Mouse (Mus musculus): ENCODE data around the gene Olfr592. TPM values are rescaled to one million over a fixed set of nuclear protein-coding genes. Genes with fewer than 3 reads are reported as not detected.
"Not testable (repeated sequence)": the region's sequence is repeated elsewhere in the genome, so short reads cannot be mapped to it uniquely, and the experiment has no call there.

The Olfr592 gene
- not detected in 2 replicates for polyA plus RNA-seq (2012; ENCODE audit: insufficient read depth, insufficient read length, low replicate concordance, missing spikeins)

DNA sequence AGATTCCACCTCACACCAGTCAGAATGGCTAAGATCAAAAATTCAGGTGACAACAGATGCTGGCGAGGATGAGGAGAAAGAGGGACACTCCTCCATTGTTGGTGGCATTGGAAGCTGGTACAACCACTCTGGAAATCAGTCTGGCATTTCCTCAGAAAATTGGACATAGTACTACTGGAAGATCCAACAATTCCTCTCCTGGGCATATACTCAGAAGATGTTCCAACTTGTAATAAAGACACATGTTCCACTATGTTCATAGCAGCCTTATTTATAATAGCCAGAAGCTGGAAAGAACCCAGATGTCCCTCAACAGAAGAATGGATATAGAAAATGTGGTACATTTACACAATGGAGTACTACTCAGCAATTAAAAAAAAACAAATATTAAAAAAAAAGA lies at the start of gene Olfr592:
Gene Olfr592 (plus strand): TSS at position 301 of the 400 bp plus-strand sequence.
- not testable (repeated sequence) for H3K4me3 ChIP-seq (ENCODE audit: insufficient read depth, low read depth, low read length); H3K27ac ChIP-seq (ENCODE audit: insufficient read depth, low read depth, low read length); H3K4me1 ChIP-seq (ENCODE audit: control insufficient read depth, insufficient read depth, low read length)
- 82% methylated on average over 1 of the region's 1 CpGs for WGBS

DNA sequence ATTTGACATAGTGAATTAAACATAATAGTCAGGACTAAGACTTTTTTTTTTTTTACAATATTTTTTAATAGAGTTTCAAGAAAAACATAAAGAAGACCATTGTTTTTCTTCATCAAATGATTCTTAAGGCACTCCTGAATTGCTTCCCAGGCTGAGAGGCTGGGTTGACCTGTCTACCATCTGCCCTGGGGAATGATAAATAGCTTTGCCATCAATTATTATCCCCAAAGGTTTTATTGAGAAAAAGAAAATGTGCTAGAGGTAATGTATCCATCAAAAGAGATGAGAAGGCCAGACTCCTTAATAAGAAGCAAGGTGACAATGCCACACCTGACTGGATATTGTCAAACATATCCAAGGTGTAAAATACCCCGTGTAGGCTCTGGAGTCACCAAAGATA lies 44.0 kb upstream of the Olfr592 start, which contains the start of gene Olfr588-ps1:
Gene Olfr588-ps1 (plus strand): TSS at position 301 of the 400 bp plus-strand sequence.
- H3K4me1 ChIP-seq (ENCODE audit: control insufficient read depth, insufficient read depth, low read length), result no peaks in the 10 kb centered on the region
- no peak within 1 kb of the TSS for H3K4me3 ChIP-seq (ENCODE audit: insufficient read depth, low read depth, low read length)
- H3K27ac ChIP-seq (ENCODE audit: insufficient read depth, low read depth, low read length), result no peak within 1 kb of the TSS
- 78% methylated on average over 1 of the region's 1 CpGs for WGBS
- TF ChIP-seq POLR2A (IDR thresholded peaks at IDR 0.05; ENCODE audit: insufficient read depth, low read depth, low read length) (no peak), CTCF (IDR thresholded peaks at IDR 0.05; ENCODE audit: insufficient read depth, low read depth, low read length) (no peak)

- WGBS, result 64% methylated on average over 2 of the region's 2 CpGs
- TF ChIP-seq POLR2A (IDR thresholded peaks at IDR 0.05; ENCODE audit: insufficient read depth, low read depth, low read length) (no peak), CTCF (IDR thresholded peaks at IDR 0.05; ENCODE audit: insufficient read depth, low read depth, low read length) (no peak)
- H3K27ac ChIP-seq (ENCODE audit: insufficient read depth, low read depth, low read length), result no peak within 1 kb of the TSS
- H3K4me3 ChIP-seq (ENCODE audit: insufficient read depth, low read depth, low read length), result no peak within 1 kb of the TSS
- H3K4me1 ChIP-seq (ENCODE audit: control insufficient read depth, insufficient read depth, low read length), result no peaks in the 10 kb centered on the region
These were observed 28.3 kb upstream of the Olfr592 start, which contains the start of gene Olfr589 for GRCm38 (mm10) chr7:103156256-103156655. Olfr589 (minus strand) TSS chr7:103156356.

GRCm38 (mm10) chr7:103169697-103170096 lies 14.9 kb upstream of the Olfr592 start:
- H3K4me3 ChIP-seq (ENCODE audit: insufficient read depth, low read depth, low read length), result no peak overlapping the region
- H3K4me1 ChIP-seq (ENCODE audit: control insufficient read depth, insufficient read depth, low read length), result no peaks in the 10 kb centered on the region
- no peak for TF ChIP-seq CTCF (IDR thresholded peaks at IDR 0.05; ENCODE audit: insufficient read depth, low read depth, low read length)
- no peak for TF ChIP-seq POLR2A (IDR thresholded peaks at IDR 0.05; ENCODE audit: insufficient read depth, low read depth, low read length)
- H3K27ac ChIP-seq (ENCODE audit: insufficient read depth, low read depth, low read length), result no peak overlapping the region
- WGBS, result 75% methylated on average over 5 of the region's 5 CpGs

DNA sequence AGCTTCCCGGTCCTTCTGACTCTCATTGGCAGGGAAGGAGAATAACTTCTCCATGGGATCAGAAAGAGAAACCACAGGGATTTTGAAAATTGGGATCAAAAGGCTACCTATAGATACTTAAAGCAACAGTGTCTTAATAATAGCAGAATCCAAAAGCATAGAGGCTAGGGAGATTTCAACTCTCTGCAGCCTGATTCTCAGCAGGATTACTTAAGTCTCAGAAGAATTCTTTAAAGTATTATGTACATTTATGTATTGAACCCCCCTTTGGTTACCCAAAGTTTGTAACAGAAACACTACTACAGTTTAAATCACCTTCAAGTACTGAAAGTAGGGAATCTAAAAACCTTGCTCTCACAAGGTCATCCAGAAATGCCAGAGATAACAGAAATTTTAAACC lies 6.4 kb upstream of the Olfr592 start, which contains the start of gene Olfr591:
Gene Olfr591 (minus strand): TSS at position 101 of the 400 bp plus-strand sequence.
- TF ChIP-seq POLR2A (IDR thresholded peaks at IDR 0.05; ENCODE audit: insufficient read depth, low read depth, low read length) (no peak), CTCF (IDR thresholded peaks at IDR 0.05; ENCODE audit: insufficient read depth, low read depth, low read length) (no peak)
- Histone ChIP-seq H3K4me3 (ENCODE audit: insufficient read depth, low read depth, low read length) (no peak within 1 kb of the TSS), H3K4me1 (ENCODE audit: control insufficient read depth, insufficient read depth, low read length) (no peaks in the 10 kb centered on the region), H3K27ac (ENCODE audit: insufficient read depth, low read depth, low read length) (no peak within 1 kb of the TSS)
- 78% methylated on average over 1 of the region's 1 CpGs for WGBS

- Histone ChIP-seq H3K4me3 (ENCODE audit: insufficient read depth, low read depth, low read length) (no peak within 1 kb of the TSS), H3K4me1 (ENCODE audit: control insufficient read depth, insufficient read depth, low read length) (no peaks in the 10 kb centered on the region), H3K27ac (ENCODE audit: insufficient read depth, low read depth, low read length) (no peak within 1 kb of the TSS)
- no peak for TF ChIP-seq POLR2A (IDR thresholded peaks at IDR 0.05; ENCODE audit: insufficient read depth, low read depth, low read length)
- 69% methylated on average over 1 of the region's 1 CpGs for WGBS
These were observed 27.0 kb downstream of the Olfr592 start, which contains the start of gene Olfr593 for GRCm38 (mm10) chr7:103211562-103211961. Olfr593 (plus strand) TSS chr7:103211862.

- not testable (repeated sequence) for H3K4me3 ChIP-seq (ENCODE audit: insufficient read depth, low read depth, low read length); H3K4me1 ChIP-seq (ENCODE audit: control insufficient read depth, insufficient read depth, low read length); H3K27ac ChIP-seq (ENCODE audit: insufficient read depth, low read depth, low read length)
- 86% methylated on average over 5 of the region's 5 CpGs for WGBS
These were observed 27.4 kb downstream of the Olfr592 start for GRCm38 (mm10) chr7:103212050-103212449.

DNA sequence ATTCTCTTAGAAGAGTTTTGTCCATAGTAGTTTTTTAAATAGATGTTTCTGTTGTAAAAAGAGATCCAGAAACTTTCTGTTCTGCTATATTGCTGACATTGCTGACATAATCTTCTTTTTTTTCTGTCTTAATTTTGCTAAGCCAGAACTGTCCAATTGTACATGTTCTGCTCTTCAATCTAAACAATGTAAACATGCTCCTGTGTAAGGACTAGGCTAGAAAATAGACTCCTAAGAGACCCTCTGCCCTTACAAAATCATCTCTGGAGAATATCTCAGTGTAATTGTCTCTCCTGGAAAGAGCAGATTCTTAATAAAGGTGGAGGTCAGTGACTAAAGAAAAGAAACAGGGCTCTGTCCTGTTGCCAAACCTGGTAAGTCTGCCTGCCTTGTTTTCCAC lies 32.1 kb downstream of the Olfr592 start, which contains the start of gene Olfr594:
Gene Olfr594 (plus strand): TSS at position 301 of the 400 bp plus-strand sequence.
- Histone ChIP-seq H3K4me3 (ENCODE audit: insufficient read depth, low read depth, low read length) (no peak within 1 kb of the TSS), H3K27ac (ENCODE audit: insufficient read depth, low read depth, low read length) (no peak within 1 kb of the TSS), H3K4me1 (ENCODE audit: control insufficient read depth, insufficient read depth, low read length) (no peaks in the 10 kb centered on the region)
- TF ChIP-seq POLR2A (IDR thresholded peaks at IDR 0.05; ENCODE audit: insufficient read depth, low read depth, low read length), result no peak
- no peak for TF ChIP-seq CTCF (IDR thresholded peaks at IDR 0.05; ENCODE audit: insufficient read depth, low read depth, low read length)

Other genes starting within 250 kb of the Olfr592 start
- gene Olfr573-ps1, start 242.2 kb upstream of the Olfr592 start, polyA plus RNA-seq (2012; ENCODE audit: insufficient read depth, insufficient read length, low replicate concordance, missing spikeins), result not detected in 2 replicates
- not detected in 2 replicates for gene Olfr574, start 236.3 kb upstream of the Olfr592 start, polyA plus RNA-seq (2012; ENCODE audit: insufficient read depth, insufficient read length, low replicate concordance, missing spikeins)
- gene Olfr575, start 226.0 kb upstream of the Olfr592 start, polyA plus RNA-seq (2012; ENCODE audit: insufficient read depth, insufficient read length, low replicate concordance, missing spikeins), result not detected in 2 replicates
- not detected in 2 replicates for gene Olfr576, start 222.1 kb upstream of the Olfr592 start, polyA plus RNA-seq (2012; ENCODE audit: insufficient read depth, insufficient read length, low replicate concordance, missing spikeins)
- not detected in 2 replicates for gene Olfr577, start 208.9 kb upstream of the Olfr592 start, polyA plus RNA-seq (2012; ENCODE audit: insufficient read depth, insufficient read length, low replicate concordance, missing spikeins)
- not detected in 2 replicates for gene Olfr578, start 195.5 kb upstream of the Olfr592 start, polyA plus RNA-seq (2012; ENCODE audit: insufficient read depth, insufficient read length, low replicate concordance, missing spikeins)
- gene Olfr582, start 146.8 kb upstream of the Olfr592 start, polyA plus RNA-seq (2012; ENCODE audit: insufficient read depth, insufficient read length, low replicate concordance, missing spikeins), result not detected in 2 replicates
- not detected in 2 replicates for gene Olfr583, start 133.5 kb upstream of the Olfr592 start, polyA plus RNA-seq (2012; ENCODE audit: insufficient read depth, insufficient read length, low replicate concordance, missing spikeins)
- gene Olfr584, start 102.9 kb upstream of the Olfr592 start, polyA plus RNA-seq (2012; ENCODE audit: insufficient read depth, insufficient read length, low replicate concordance, missing spikeins), result not detected in 2 replicates
- not detected in 2 replicates for gene Olfr585, start 87.1 kb upstream of the Olfr592 start, polyA plus RNA-seq (2012; ENCODE audit: insufficient read depth, insufficient read length, low replicate concordance, missing spikeins)
- gene Olfr586, start 59.2 kb upstream of the Olfr592 start, polyA plus RNA-seq (2012; ENCODE audit: insufficient read depth, insufficient read length, low replicate concordance, missing spikeins), result not detected in 2 replicates
- not detected in 2 replicates for gene Olfr588-ps1, start 43.9 kb upstream of the Olfr592 start, polyA plus RNA-seq (2012; ENCODE audit: insufficient read depth, insufficient read length, low replicate concordance, missing spikeins)
- gene Olfr589, start 28.4 kb upstream of the Olfr592 start, polyA plus RNA-seq (2012; ENCODE audit: insufficient read depth, insufficient read length, low replicate concordance, missing spikeins), result not detected in 2 replicates
- gene Olfr591, start 6.5 kb upstream of the Olfr592 start, polyA plus RNA-seq (2012; ENCODE audit: insufficient read depth, insufficient read length, low replicate concordance, missing spikeins), result not detected in 2 replicates
- gene Olfr593, start 27.1 kb downstream of the Olfr592 start, polyA plus RNA-seq (2012; ENCODE audit: insufficient read depth, insufficient read length, low replicate concordance, missing spikeins), result not detected in 2 replicates
- gene Olfr594, start 32.2 kb downstream of the Olfr592 start, polyA plus RNA-seq (2012; ENCODE audit: insufficient read depth, insufficient read length, low replicate concordance, missing spikeins), result not detected in 2 replicates
- gene Usp17ld, start 67.7 kb downstream of the Olfr592 start, polyA plus RNA-seq (2012; ENCODE audit: insufficient read depth, insufficient read length, low replicate concordance, missing spikeins), result not detected in 2 replicates
- not detected in 2 replicates for gene Olfr596, start 120.8 kb downstream of the Olfr592 start, polyA plus RNA-seq (2012; ENCODE audit: insufficient read depth, insufficient read length, low replicate concordance, missing spikeins)
- not detected in 2 replicates for gene Olfr597, start 131.5 kb downstream of the Olfr592 start, polyA plus RNA-seq (2012; ENCODE audit: insufficient read depth, insufficient read length, low replicate concordance, missing spikeins)
- gene Olfr598, start 138.8 kb downstream of the Olfr592 start, polyA plus RNA-seq (2012; ENCODE audit: insufficient read depth, insufficient read length, low replicate concordance, missing spikeins), result not detected in 2 replicates
- not detected in 2 replicates for gene Olfr599, start 151.1 kb downstream of the Olfr592 start, polyA plus RNA-seq (2012; ENCODE audit: insufficient read depth, insufficient read length, low replicate concordance, missing spikeins)
- gene Olfr600, start 164.9 kb downstream of the Olfr592 start, polyA plus RNA-seq (2012; ENCODE audit: insufficient read depth, insufficient read length, low replicate concordance, missing spikeins), result not detected in 2 replicates
- gene Olfr601, start 177.9 kb downstream of the Olfr592 start, polyA plus RNA-seq (2012; ENCODE audit: insufficient read depth, insufficient read length, low replicate concordance, missing spikeins), result not detected in 2 replicates
- gene Olfr603, start 201.4 kb downstream of the Olfr592 start, polyA plus RNA-seq (2012; ENCODE audit: insufficient read depth, insufficient read length, low replicate concordance, missing spikeins), result not detected in 2 replicates
- gene Usp17lc, start 230.3 kb downstream of the Olfr592 start, polyA plus RNA-seq (2012; ENCODE audit: insufficient read depth, insufficient read length, low replicate concordance, missing spikeins), result not detected in 2 replicates

All from olfactory bulb, adult 2 months (tissue).